Mouse (Mus musculus) heart, embryonic 16.5 days (tissue): ENCODE measurements around the gene Fbln1. TPM values are rescaled to one million over a fixed set of nuclear protein-coding genes. Genes with fewer than 3 reads are reported as not detected.

Source experiments
- ATAC-seq: fragments of 200-750 bp; cut with Nextera tagmentation; replicated peaks from 2 replicates; pipeline ENCODE4 v1.8.0; 2017; ENCODE audit warnings: moderate number of reproducible peaks; ENCODE audit not compliant: insufficient read depth, low FRiP score; ENCODE audit errors: extremely low read depth
- H3K27ac ChIP-seq: fragments of 300-500 bp; sonication (generic); 2 replicates; pipeline ENCODE4 v1.5.1; 2014; ENCODE audit warnings: mild to moderate bottlenecking, low read length, control low read depth, moderate library complexity
- H3K27me3 ChIP-seq: fragments of 300-500 bp; sonication (generic); 2 replicates; pipeline ENCODE4 v1.6.1; 2014; ENCODE audit warnings: low read length, mixed read lengths; ENCODE audit not compliant: control insufficient read depth, insufficient read depth
- H3K36me3 ChIP-seq: fragments of 300-500 bp; sonication (generic); 2 replicates; pipeline ENCODE4 v1.6.1; 2014; ENCODE audit not compliant: control insufficient read depth, insufficient read depth
- H3K4me1 ChIP-seq: fragments of 300-500 bp; sonication (generic); 2 replicates; pipeline ENCODE4 v1.6.1; 2014; ENCODE audit warnings: low read length, mixed read lengths; ENCODE audit not compliant: control insufficient read depth, insufficient read depth
- H3K4me2 ChIP-seq: fragments of 300-500 bp; sonication (generic); 2 replicates; pipeline ENCODE4 v1.6.1; 2014; ENCODE audit warnings: low read depth, mild to moderate bottlenecking, control low read depth, low read length
- H3K4me3 ChIP-seq: fragments of 300-500 bp; sonication (generic); 2 replicates; pipeline ENCODE4 v1.5.1; 2014; ENCODE audit warnings: mild to moderate bottlenecking, control low read depth, low read length
- H3K9ac ChIP-seq: fragments of 300-500 bp; sonication (generic); 2 replicates; pipeline ENCODE4 v1.6.1; 2014; ENCODE audit warnings: low read length, control low read depth
- H3K9me3 ChIP-seq: fragments of 300-500 bp; sonication (generic); replicated peaks from 2 replicates; pipeline ENCODE4 v1.6.1; 2016; ENCODE audit warnings: low read length; ENCODE audit not compliant: control insufficient read depth
- WGBS: fragments of 180-500 bp; shearing (Covaris S2); extraction: QIAGEN DNeasy Blood & Tissue Kit; methylation state at CpG from one replicate; pipeline ENCODE4 v1.1.7; 2014; 5-methylcytosine and 5-hydroxymethylcytosine counted together
- polyA plus RNA-seq: library from polyadenylated mRNA; unstranded; fragments of >200 nt; fragmentation: Nextera tagmentation; extraction: Ambion mirVana; gene quantifications from 2 replicates; pipeline ENCODE4 v1.2.1, GENCODE M21; 2015

Gene Fbln1
- polyA plus RNA-seq, 1 experiment from 2014 or later = 109 TPM

GRCm38 (mm10) chr15:85174060-85174459 is 31.7 kb upstream of the Fbln1 start:
- peaks cover 5% of the 10 kb centered on the region; the same call in 1 of the 2 replicates for H3K27me3 ChIP-seq
- H3K27ac ChIP-seq = no peak overlapping the region
- H3K4me3 ChIP-seq = no peak overlapping the region
- no peak for ATAC-seq
- no peak overlapping the region for H3K4me2 ChIP-seq
- no peaks in the 10 kb centered on the region for H3K9me3 ChIP-seq
- H3K9ac ChIP-seq = no peak overlapping the region
- no peaks in the 10 kb centered on the region for H3K36me3 ChIP-seq
- H3K4me1 ChIP-seq = peaks cover 21% of the 10 kb centered on the region
- 56% methylated on average over 10 of the region's 10 CpGs for WGBS

GRCm38 (mm10) chr15:85177576-85177975 is 28.2 kb upstream of the Fbln1 start:
- no peaks in the 10 kb centered on the region for H3K9me3 ChIP-seq
- peak overlapping the region; percentile 75 for H3K27ac ChIP-seq
- H3K9ac ChIP-seq = peak overlapping the region; percentile 35; the same call in 1 of the 2 replicates
- WGBS = 35% methylated on average over 8 of the region's 8 CpGs
- H3K4me1 ChIP-seq = peaks cover 38% of the 10 kb centered on the region
- H3K4me3 ChIP-seq = no peak overlapping the region
- no peak for ATAC-seq
- peak overlapping the region; percentile 49 for H3K4me2 ChIP-seq
- no peaks in the 10 kb centered on the region for H3K36me3 ChIP-seq
- no peaks in the 10 kb centered on the region; the same call in 1 of the 2 replicates for H3K27me3 ChIP-seq

GRCm38 (mm10) chr15:85178172-85178571 is 27.6 kb upstream of the Fbln1 start:
- H3K27me3 ChIP-seq = no peaks in the 10 kb centered on the region; the same call in 1 of the 2 replicates
- ATAC-seq = peak; percentile 94
- H3K4me1 ChIP-seq = peaks cover 38% of the 10 kb centered on the region
- H3K36me3 ChIP-seq = no peaks in the 10 kb centered on the region
- H3K9ac ChIP-seq = peak overlapping the region; percentile 35; the same call in 1 of the 2 replicates
- 23% methylated on average over 6 of the region's 6 CpGs for WGBS
- H3K9me3 ChIP-seq = no peaks in the 10 kb centered on the region
- no peak overlapping the region for H3K4me3 ChIP-seq
- peak overlapping the region; percentile 79 for H3K27ac ChIP-seq
- peak overlapping the region; percentile 49 for H3K4me2 ChIP-seq

DNA sequence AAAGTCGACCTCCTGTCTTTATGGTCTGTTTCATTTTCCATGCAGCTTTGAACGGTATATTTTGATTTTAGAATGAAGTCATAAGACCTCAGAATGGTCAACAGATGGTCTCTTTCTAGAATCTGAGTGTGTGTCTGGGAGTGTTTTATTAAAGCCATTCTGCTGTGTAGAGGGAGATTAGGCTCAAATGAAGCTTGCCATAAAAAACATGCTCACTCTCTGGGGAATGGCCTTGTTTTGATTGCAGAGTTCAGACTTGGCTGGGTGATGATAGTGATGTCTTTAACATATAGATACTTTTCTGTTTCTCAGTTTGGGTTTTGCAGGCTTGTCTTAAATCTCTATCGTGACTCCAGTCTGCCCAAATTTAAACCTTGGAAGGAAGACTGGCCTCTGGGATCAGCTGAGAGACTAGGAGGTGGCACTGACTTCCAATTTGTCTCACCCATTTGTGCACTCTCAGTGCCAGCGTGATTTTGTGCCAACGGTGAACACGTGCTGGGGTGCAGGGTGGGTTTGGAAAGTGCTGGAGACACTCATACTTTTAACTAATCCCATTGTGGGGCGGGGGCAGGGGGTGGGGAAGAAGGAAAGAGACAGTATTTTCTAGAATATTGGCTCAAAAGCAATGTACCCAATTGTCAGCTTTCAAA is 26.1 kb upstream of the Fbln1 start:
- Histone ChIP-seq H3K4me1 (peaks cover 34% of the 10 kb centered on the region), H3K4me2 (no peak overlapping the region), H3K27ac (peak overlapping the region; percentile 79), H3K36me3 (no peaks in the 10 kb centered on the region), H3K27me3 (no peaks in the 10 kb centered on the region; the same call in 1 of the 2 replicates), H3K9ac (no peak overlapping the region), H3K9me3 (no peaks in the 10 kb centered on the region), H3K4me3 (no peak overlapping the region)
- 66% methylated on average over 7 of the region's 7 CpGs for WGBS
- 0 out of 2 replicates have a peak, but pooled peaks have one; percentile 20 for ATAC-seq

DNA sequence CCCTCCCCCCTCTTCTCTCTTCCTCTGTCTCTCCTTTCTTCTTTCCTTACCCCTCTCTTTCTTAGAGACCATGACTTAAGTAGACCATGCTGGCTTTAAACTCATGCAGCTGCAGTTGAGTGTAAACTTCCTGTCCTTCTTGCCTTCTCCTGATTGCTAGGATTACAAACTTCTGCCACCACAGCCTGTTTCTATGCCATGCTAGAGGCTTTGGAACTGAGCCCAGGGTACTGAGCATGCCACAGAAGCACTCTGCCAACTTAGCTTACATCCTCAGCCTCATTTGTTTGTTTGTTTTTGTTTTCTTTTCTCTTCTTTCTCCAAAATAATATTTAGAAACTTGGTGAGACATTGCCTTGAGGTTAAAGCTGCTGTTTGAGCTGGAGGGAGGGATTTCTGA is 25.4 kb upstream of the Fbln1 start:
- Histone ChIP-seq H3K27me3 (no peaks in the 10 kb centered on the region; the same call in 1 of the 2 replicates), H3K9me3 (no peaks in the 10 kb centered on the region), H3K9ac (no peak overlapping the region), H3K4me1 (peaks cover 34% of the 10 kb centered on the region), H3K4me3 (no peak overlapping the region), H3K27ac (peak overlapping the region; percentile 50), H3K4me2 (no peak overlapping the region), H3K36me3 (no peaks in the 10 kb centered on the region)
- no peak for ATAC-seq

- Histone ChIP-seq H3K9ac (no peak overlapping the region), H3K27me3 (no peaks in the 10 kb centered on the region; the same call in 1 of the 2 replicates), H3K4me1 (peaks cover 32% of the 10 kb centered on the region), H3K27ac (no peak overlapping the region), H3K9me3 (no peaks in the 10 kb centered on the region), H3K4me2 (no peak overlapping the region), H3K4me3 (no peak overlapping the region), H3K36me3 (no peaks in the 10 kb centered on the region)
- WGBS = 92% methylated on average over 4 of the region's 4 CpGs
- ATAC-seq = no peak
These were observed 23.7 kb upstream of the Fbln1 start for GRCm38 (mm10) chr15:85182063-85182462.

DNA sequence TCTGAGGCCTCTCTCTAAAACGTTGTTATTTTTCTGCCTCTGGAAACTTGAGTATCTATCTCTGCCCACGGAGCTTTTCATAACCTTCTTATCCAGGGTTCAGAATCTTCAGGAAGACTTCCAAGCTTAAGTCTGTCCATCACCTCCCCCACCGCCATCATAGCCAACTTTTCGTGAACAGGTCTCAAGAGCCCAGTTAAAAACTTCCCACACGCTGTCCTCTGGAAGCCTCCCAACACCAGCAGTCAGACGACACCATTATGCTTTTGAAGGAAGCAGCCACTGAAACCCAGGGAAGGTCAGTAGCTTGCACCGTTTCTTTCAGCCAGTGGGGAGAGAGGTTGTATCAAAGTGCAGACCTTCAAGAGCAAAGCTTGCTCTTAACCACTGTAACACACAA is 18.8 kb upstream of the Fbln1 start:
- no peak; the same call in 1 of the 2 replicates for ATAC-seq
- H3K27ac ChIP-seq = no peak overlapping the region
- WGBS = 43% methylated on average over 7 of the region's 7 CpGs

GRCm38 (mm10) chr15:85188167-85188778 is 17.5 kb upstream of the Fbln1 start:
- no peaks in the 10 kb centered on the region for H3K36me3 ChIP-seq
- H3K4me2 ChIP-seq = no peak overlapping the region
- H3K27ac ChIP-seq = no peak overlapping the region
- H3K9ac ChIP-seq = no peak overlapping the region
- no peaks in the 10 kb centered on the region for H3K27me3 ChIP-seq
- H3K4me1 ChIP-seq = no peaks in the 10 kb centered on the region
- 52% methylated on average over 8 of the region's 8 CpGs for WGBS
- ATAC-seq = no peak
- no peak overlapping the region for H3K4me3 ChIP-seq
- no peaks in the 10 kb centered on the region for H3K9me3 ChIP-seq

More for the DNA sequence above, 18.8 kb upstream of the Fbln1 start:
- Histone ChIP-seq H3K9ac (no peak overlapping the region), H3K27me3 (no peaks in the 10 kb centered on the region), H3K36me3 (no peaks in the 10 kb centered on the region), H3K4me3 (no peak overlapping the region), H3K4me2 (no peak overlapping the region), H3K9me3 (no peaks in the 10 kb centered on the region), H3K4me1 (no peaks in the 10 kb centered on the region)
